Mouse (Mus musculus): ENCODE data around the gene Adamts16. TPM values are rescaled to one million over a fixed set of nuclear protein-coding genes. Genes with fewer than 3 reads are reported as not detected.
"Not testable (repeated sequence)": the region's sequence is repeated elsewhere in the genome, so short reads cannot be mapped to it uniquely, and the experiment has no call there.

The Adamts16 gene
- polyA plus RNA-seq (2014; fragmentation: Nextera tagmentation; extraction: Ambion mirVana) = 8.0 and 8.4 TPM in 2 replicates

DNA sequence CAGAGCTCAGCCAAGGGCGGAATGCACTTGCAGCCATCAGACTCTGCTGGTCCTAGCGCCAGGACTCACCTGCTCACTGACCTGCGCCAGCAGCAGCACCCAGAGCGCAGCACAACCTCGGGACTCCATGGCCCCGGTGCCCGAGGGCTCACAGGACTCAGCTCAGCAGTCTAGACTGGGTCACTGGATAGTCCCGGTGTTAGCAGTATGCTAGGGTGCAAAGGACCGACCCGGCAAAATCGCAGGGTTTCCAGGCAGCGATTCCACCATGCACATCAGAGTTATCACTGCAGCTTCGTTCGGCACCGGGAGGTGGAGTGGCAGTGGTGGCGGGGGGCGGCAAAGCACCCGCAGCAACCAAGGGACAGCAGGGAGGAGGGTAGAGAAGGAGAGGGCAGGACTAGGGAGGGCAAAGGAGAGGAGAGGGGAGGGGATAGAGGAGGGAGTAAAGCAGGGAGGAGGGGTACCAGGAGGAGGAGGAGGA, at the start of gene Adamts16:
Gene Adamts16, minus strand, starts transcription at position 391 of the 484 bp plus-strand sequence.
- peak within 1 kb of the TSS; percentile 57 for H3K9ac ChIP-seq (replicated peaks; ENCODE audit: low read depth, low read length)
- peak; percentile 65 for ATAC-seq (ENCODE audit: low read depth)
- H3K36me3 ChIP-seq (ENCODE audit: control insufficient read depth, insufficient read depth, low read length) = no peaks in the 10 kb centered on the region
- 3% methylated on average over 18 of the region's 18 CpGs for WGBS
- H3K4me2 ChIP-seq (ENCODE audit: low read depth, low read length) = peak within 1 kb of the TSS; percentile 72
- H3K4me1 ChIP-seq (ENCODE audit: control insufficient read depth, insufficient read depth, low read length) = 0 out of 2 replicates have a peak, but pooled peaks cover 3% of the 10 kb centered on the region
- no peaks in the 10 kb centered on the region for H3K9me3 ChIP-seq (ENCODE audit: control insufficient read depth, low read length)
- H3K27ac ChIP-seq (ENCODE audit: low read depth, low read length) = peak within 1 kb of the TSS; percentile 23; the same call in 1 of the 2 replicates
- peak within 1 kb of the TSS; percentile 46 for H3K4me3 ChIP-seq (ENCODE audit: low read depth, low read length)
- H3K27me3 ChIP-seq (ENCODE audit: control insufficient read depth, insufficient read depth, low read length) = no peaks in the 10 kb centered on the region

DNA sequence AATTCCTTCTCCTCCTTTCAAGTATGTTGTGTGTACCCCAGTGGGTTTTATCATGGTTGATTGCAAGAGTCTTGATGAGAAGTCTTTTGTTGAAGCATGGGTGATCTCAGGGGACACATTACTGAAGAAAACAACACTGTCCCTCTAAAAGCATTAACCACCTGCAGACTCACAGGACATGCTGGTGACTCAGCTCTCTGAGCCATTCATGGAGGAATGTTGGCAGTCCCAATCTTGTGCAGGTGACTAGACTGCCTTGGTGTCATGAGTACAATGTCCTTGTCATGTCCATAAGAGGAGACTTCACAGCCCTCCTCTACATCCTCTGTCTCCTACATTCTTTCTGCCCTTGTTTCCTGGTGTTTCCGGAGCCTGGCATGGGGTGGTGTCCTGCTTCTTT, 45.5 kb upstream of the Adamts16 start:
- Histone ChIP-seq H3K4me3 (ENCODE audit: low read depth, low read length) (no peak overlapping the region), H3K27ac (ENCODE audit: low read depth, low read length) (no peak overlapping the region), H3K9me3 (ENCODE audit: control insufficient read depth, low read length) (no peaks in the 10 kb centered on the region), H3K36me3 (ENCODE audit: control insufficient read depth, insufficient read depth, low read length) (no peaks in the 10 kb centered on the region), H3K4me2 (ENCODE audit: low read depth, low read length) (no peak overlapping the region), H3K4me1 (ENCODE audit: control insufficient read depth, insufficient read depth, low read length) (no peaks in the 10 kb centered on the region), H3K27me3 (ENCODE audit: control insufficient read depth, insufficient read depth, low read length) (no peaks in the 10 kb centered on the region), H3K9ac (replicated peaks; ENCODE audit: low read depth, low read length) (no peak overlapping the region)
- no peak for ATAC-seq (ENCODE audit: low read depth)
- whole genome bisulfite sequencing = 98% methylated on average over 1 of the region's 1 CpGs

DNA sequence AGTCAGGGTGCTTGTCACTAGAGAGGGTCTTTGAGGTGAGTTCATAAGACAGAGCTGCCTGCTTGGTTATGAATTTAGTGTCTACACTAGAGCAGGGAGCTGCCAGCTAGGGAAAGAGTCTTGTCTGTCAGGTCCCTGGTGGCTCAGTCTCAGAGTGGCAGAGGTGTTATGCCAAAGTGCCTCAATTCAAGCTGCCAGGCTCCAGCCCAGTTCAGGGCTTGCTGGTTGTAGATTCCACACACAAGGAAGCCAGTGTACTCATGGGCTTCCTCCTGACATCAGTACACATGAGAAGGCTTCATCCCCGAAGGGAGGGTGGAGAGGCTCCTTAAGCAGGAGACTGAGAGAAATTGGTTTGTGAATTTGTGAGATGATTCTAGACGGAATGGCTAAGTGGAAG, 43.4 kb upstream of the Adamts16 start:
- ATAC-seq (ENCODE audit: low read depth) = no peak
- Histone ChIP-seq H3K27me3 (ENCODE audit: control insufficient read depth, insufficient read depth, low read length) (no peaks in the 10 kb centered on the region), H3K9me3 (ENCODE audit: control insufficient read depth, low read length) (no peaks in the 10 kb centered on the region), H3K36me3 (ENCODE audit: control insufficient read depth, insufficient read depth, low read length) (no peaks in the 10 kb centered on the region), H3K27ac (ENCODE audit: low read depth, low read length) (no peak overlapping the region), H3K4me3 (ENCODE audit: low read depth, low read length) (no peak overlapping the region), H3K4me1 (ENCODE audit: control insufficient read depth, insufficient read depth, low read length) (no peaks in the 10 kb centered on the region), H3K4me2 (ENCODE audit: low read depth, low read length) (no peak overlapping the region), H3K9ac (replicated peaks; ENCODE audit: low read depth, low read length) (no peak overlapping the region)
- whole genome bisulfite sequencing = 89% methylated on average over 2 of the region's 2 CpGs

DNA sequence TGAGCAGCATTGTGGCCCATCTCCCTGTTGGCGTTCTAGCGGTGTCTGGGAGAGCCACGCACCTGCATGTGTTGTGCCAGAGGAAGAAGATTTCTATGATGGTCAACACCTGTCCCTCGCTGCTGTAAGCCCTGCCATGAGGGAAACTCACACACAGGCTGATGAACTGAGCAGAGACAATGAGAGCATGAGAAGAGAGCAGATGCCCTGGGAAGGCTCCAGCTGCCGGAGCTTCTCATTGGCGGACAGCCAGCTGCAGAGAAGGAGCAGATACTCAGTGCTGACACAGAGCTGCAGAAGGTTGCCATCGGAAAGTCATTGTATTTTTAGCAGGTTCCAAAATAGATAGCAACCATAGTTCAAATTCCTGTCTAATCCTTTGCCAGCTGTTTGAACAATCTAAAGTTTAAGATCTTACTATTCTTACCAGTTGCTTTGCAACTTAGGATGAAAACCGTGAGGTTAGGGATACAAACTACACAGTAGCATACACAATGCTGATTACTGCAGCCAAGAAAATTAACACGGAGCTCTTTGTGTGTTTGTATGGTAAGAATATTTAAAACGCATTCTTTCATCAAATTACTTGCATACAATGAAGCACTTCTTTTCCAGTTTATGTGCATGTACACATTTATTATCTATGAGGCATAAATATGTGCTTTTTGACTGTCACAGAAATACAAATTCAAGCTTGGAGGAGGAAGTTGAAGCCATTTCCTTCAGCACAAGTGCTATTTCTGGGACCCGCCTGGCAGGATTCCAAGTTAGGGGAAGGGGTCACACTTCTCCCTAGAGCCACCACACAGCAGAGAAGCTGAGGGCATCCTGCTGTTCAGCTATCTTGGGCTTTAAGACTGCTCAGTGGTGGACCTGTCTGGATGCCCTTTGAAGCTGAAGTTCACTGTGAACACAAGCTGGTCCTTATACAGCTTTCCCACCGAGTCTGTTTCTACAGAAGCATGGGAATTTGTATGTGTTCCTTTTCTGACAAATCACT, 42.6 kb upstream of the Adamts16 start:
- Histone ChIP-seq H3K4me1 (ENCODE audit: control insufficient read depth, insufficient read depth, low read length) (no peaks in the 10 kb centered on the region), H3K36me3 (ENCODE audit: control insufficient read depth, insufficient read depth, low read length) (no peaks in the 10 kb centered on the region), H3K4me2 (ENCODE audit: low read depth, low read length) (no peak overlapping the region; the same call in 1 of the 2 replicates), H3K9me3 (ENCODE audit: control insufficient read depth, low read length) (no peaks in the 10 kb centered on the region), H3K27me3 (ENCODE audit: control insufficient read depth, insufficient read depth, low read length) (no peaks in the 10 kb centered on the region), H3K27ac (ENCODE audit: low read depth, low read length) (0 out of 2 replicates have a peak overlapping the region, but pooled peaks have one; percentile 46), H3K9ac (replicated peaks; ENCODE audit: low read depth, low read length) (no peak overlapping the region), H3K4me3 (ENCODE audit: low read depth, low read length) (no peak overlapping the region)
- ATAC-seq (ENCODE audit: low read depth) = peak; percentile 93
- 55% methylated on average over 12 of the region's 12 CpGs for WGBS

DNA sequence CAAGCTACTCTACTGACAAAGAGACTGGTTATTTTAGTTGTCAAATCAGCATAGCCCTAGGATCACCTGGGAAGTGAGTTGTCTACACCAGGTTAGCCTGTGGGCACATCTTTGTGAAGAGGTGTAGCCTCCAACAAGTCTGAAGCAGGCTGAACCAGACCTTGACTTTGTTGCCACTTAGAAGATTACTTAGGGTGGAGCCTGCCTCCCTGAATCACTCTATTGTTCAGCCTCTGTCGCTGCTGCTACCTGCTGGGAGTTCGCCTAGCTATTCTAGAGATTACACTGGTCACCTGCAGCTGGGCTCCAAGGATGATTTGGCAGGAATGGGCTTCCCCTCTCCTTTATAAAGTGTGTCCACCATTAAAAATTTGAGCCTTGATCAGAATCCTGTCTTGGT, 38.4 kb upstream of the Adamts16 start:
- not testable (repeated sequence) for H3K4me2 ChIP-seq (ENCODE audit: low read depth, low read length); H3K9me3 ChIP-seq (ENCODE audit: control insufficient read depth, low read length); H3K9ac ChIP-seq (replicated peaks; ENCODE audit: low read depth, low read length); H3K4me3 ChIP-seq (ENCODE audit: low read depth, low read length); H3K36me3 ChIP-seq (ENCODE audit: control insufficient read depth, insufficient read depth, low read length); H3K27ac ChIP-seq (ENCODE audit: low read depth, low read length); ATAC-seq (ENCODE audit: low read depth); H3K27me3 ChIP-seq (ENCODE audit: control insufficient read depth, insufficient read depth, low read length); H3K4me1 ChIP-seq (ENCODE audit: control insufficient read depth, insufficient read depth, low read length)
- 32% methylated on average over 2 of the region's 2 CpGs for WGBS

DNA sequence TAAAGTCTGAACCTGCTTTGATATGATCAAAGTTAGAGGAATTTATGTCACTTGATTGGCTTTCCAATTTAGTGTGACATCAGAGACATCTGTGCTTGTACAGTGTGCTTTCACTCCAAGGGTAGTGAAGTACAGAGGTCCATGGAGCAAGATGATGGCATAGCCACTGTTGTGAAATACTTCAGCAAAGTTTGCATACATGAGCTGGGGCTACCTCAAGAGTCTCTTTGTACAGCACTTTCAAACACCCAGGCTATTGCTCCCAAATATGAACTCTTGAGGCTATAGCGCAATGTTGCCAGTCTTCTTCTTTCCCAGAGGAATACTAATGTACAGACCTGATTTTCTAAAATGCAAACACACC, 35.9 kb upstream of the Adamts16 start:
- Histone ChIP-seq H3K9me3 (ENCODE audit: control insufficient read depth, low read length) (no peaks in the 10 kb centered on the region), H3K4me2 (ENCODE audit: low read depth, low read length) (no peak overlapping the region), H3K4me3 (ENCODE audit: low read depth, low read length) (no peak overlapping the region), H3K9ac (replicated peaks; ENCODE audit: low read depth, low read length) (no peak overlapping the region), H3K4me1 (ENCODE audit: control insufficient read depth, insufficient read depth, low read length) (no peaks in the 10 kb centered on the region), H3K27ac (ENCODE audit: low read depth, low read length) (no peak overlapping the region), H3K36me3 (ENCODE audit: control insufficient read depth, insufficient read depth, low read length) (no peaks in the 10 kb centered on the region), H3K27me3 (ENCODE audit: control insufficient read depth, insufficient read depth, low read length) (no peaks in the 10 kb centered on the region)
- no peak for ATAC-seq (ENCODE audit: low read depth)
- WGBS = 95% methylated on average over 1 of the region's 1 CpGs

DNA sequence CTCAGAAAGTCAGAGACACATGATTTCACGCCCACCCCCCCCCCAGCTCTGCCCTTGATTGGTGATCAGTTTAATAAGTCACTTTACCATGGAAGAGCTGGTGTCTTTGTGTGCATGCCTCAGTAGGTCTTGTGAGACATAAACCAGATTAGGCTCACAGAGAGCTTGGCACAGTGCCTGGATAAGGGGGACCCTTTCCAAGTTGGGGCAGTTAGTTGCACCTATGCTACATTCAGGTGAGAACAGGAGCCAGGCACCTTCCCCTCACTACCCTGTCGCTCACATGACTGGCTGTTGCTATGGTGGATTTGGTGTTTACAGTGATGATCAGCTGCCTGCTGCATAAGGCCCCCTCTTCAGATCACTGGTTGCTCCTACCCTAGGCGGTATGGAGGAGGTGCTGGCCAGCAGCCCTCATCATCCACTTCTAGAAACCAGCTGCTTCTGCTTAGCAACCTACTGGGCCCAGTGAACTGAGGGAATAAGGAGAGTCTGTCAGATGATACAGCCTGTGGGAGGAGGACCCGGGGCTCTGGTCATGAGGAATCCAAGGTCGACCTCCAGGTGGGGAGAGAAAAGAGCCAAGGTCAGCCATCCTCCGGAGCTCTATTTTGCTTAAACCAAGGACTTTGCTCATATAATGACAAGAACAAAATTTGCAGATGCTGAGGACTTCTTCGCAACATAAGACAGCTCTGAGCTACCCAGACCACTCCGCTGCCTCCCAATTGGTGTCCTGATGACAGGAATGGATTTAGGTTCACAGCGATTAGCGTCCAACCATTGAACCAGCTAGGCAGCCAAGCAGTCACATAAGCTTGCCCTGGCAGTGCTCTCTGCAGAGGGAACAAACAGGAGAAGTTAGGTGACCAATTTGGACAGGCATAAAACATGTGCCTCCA, 35.3 kb upstream of the Adamts16 start:
- Histone ChIP-seq H3K4me1 (ENCODE audit: control insufficient read depth, insufficient read depth, low read length) (no peaks in the 10 kb centered on the region), H3K27ac (ENCODE audit: low read depth, low read length) (no peak overlapping the region), H3K9me3 (ENCODE audit: control insufficient read depth, low read length) (no peaks in the 10 kb centered on the region), H3K4me2 (ENCODE audit: low read depth, low read length) (no peak overlapping the region), H3K36me3 (ENCODE audit: control insufficient read depth, insufficient read depth, low read length) (no peaks in the 10 kb centered on the region), H3K4me3 (ENCODE audit: low read depth, low read length) (no peak overlapping the region), H3K9ac (replicated peaks; ENCODE audit: low read depth, low read length) (no peak overlapping the region), H3K27me3 (ENCODE audit: control insufficient read depth, insufficient read depth, low read length) (no peaks in the 10 kb centered on the region)
- ATAC-seq (ENCODE audit: low read depth) = no peak
- WGBS = 86% methylated on average over 10 of the region's 10 CpGs

DNA sequence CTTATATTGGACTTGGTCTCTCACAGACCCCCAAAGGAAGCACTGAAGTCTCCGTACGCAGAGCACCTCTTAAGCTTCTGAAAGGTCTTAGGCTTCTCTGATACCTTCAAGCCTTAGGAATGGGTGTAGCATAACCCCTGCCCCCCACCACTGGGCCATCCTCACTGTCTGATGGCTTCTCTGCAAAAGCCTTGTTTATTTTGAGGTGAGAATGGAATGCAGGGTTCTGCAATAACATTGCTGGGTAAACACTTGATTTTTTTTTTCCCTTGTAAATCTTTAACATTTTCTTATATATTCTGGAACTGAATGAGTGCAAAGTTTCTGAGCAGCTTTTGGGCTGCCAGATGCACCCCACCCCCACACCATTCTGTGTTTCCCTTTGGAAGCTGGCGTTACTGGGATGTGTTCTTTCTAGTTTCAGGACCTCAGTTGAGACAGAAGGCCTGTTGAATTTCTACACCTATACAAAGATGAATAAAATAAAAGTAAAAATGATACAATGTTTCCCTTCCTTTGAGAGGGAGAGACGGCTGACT, 33.9 kb upstream of the Adamts16 start:
- Histone ChIP-seq H3K4me1 (ENCODE audit: control insufficient read depth, insufficient read depth, low read length) (no peaks in the 10 kb centered on the region), H3K4me3 (ENCODE audit: low read depth, low read length) (no peak overlapping the region), H3K9me3 (ENCODE audit: control insufficient read depth, low read length) (no peaks in the 10 kb centered on the region), H3K9ac (replicated peaks; ENCODE audit: low read depth, low read length) (no peak overlapping the region), H3K27me3 (ENCODE audit: control insufficient read depth, insufficient read depth, low read length) (no peaks in the 10 kb centered on the region), H3K27ac (ENCODE audit: low read depth, low read length) (no peak overlapping the region), H3K4me2 (ENCODE audit: low read depth, low read length) (no peak overlapping the region), H3K36me3 (ENCODE audit: control insufficient read depth, insufficient read depth, low read length) (no peaks in the 10 kb centered on the region)
- WGBS = 92% methylated on average over 4 of the region's 4 CpGs
- ATAC-seq (ENCODE audit: low read depth) = no peak

Measured in neural tube, embryonic 14.5 days (tissue).